Mouse (Mus musculus) MEL (cell line): ENCODE results near the gene Tuba3a. TPM values are rescaled to one million over a fixed set of nuclear protein-coding genes. Genes with fewer than 3 reads are reported as not detected.

Experiments
- DNase-seq: peaks from one replicate; pipeline ENCODE4 v3.0.0; 2011; ENCODE audit warnings: low read depth, low spot score
- H3K27ac ChIP-seq: 2 replicates; pipeline ENCODE4 v1.5.1; 2012; ENCODE audit warnings: low read depth, mild to moderate bottlenecking, control low read depth, low read length, moderate library complexity; ENCODE audit not compliant: control insufficient read depth
- H3K27me3 ChIP-seq, 2 experiments: fragments of 150-350 bp in 1 of 2; sonication (generic) in 1 of 2; 2 replicates each; pipeline ENCODE4 v1.6.1; 2012; ENCODE audit warnings: low read length in 2 of 2, mild to moderate bottlenecking in 2 of 2, improper control_type of control experiment in 1 of 2, moderate library complexity in 1 of 2; ENCODE audit not compliant: insufficient read depth in 2 of 2, control insufficient read depth in 1 of 2
- H3K36me3 ChIP-seq, 2 experiments: 2 replicates each; pipeline ENCODE4 v1.6.1; 2012 to 2014; ENCODE audit warnings: low read length in 2 of 2, improper control_type of control experiment in 1 of 2, inconsistent platforms in 1 of 2, mild to moderate bottlenecking in 1 of 2; ENCODE audit not compliant: insufficient read depth in 2 of 2, control insufficient read depth in 1 of 2
- H3K4me1 ChIP-seq, 2 experiments: fragments of 150-350 bp in 1 of 2; sonication (generic) in 1 of 2; 2 replicates each; pipeline ENCODE4 v1.6.1; 2012; ENCODE audit warnings: low read length in 2 of 2, improper control_type of control experiment in 1 of 2, mild to moderate bottlenecking in 1 of 2; ENCODE audit not compliant: insufficient read depth in 2 of 2, control insufficient read depth in 1 of 2
- H3K4me3 ChIP-seq, 2 experiments: fragments of 150-350 bp in 1 of 2; sonication (generic) in 1 of 2; 2 replicates each; pipeline ENCODE4 v1.5.1; 2012; ENCODE audit warnings: low read depth in 2 of 2, low read length in 2 of 2, mild to moderate bottlenecking in 2 of 2, moderate library complexity in 2 of 2, control low read depth in 1 of 2, improper control_type of control experiment in 1 of 2; ENCODE audit not compliant: control insufficient read depth in 1 of 2, insufficient read depth in 1 of 2
- H3K79me2 ChIP-seq: 2 replicates; pipeline ENCODE4 v1.6.1; 2012; ENCODE audit warnings: mild to moderate bottlenecking, low read length, moderate library complexity; ENCODE audit not compliant: control insufficient read depth, poor library complexity, insufficient read depth
- H3K9ac ChIP-seq: 2 replicates; pipeline ENCODE4 v1.6.1; 2012; ENCODE audit warnings: low read depth, mild to moderate bottlenecking, control low read depth, low read length, moderate library complexity; ENCODE audit not compliant: control insufficient read depth, poor library complexity, severe bottlenecking
- H3K9me3 ChIP-seq: fragments of 150-350 bp; sonication (generic); replicated peaks from 2 replicates; pipeline ENCODE4 v1.6.1; 2012; ENCODE audit warnings: mild to moderate bottlenecking, low read length, improper control_type of control experiment, moderate library complexity; ENCODE audit not compliant: insufficient read depth
- CHD2 ChIP-seq: IDR thresholded peaks from 2 replicates; pipeline ENCODE4 v1.6.1; 2011; ENCODE audit warnings: low read length, improper control_type of control experiment
- E2F4 ChIP-seq: IDR thresholded peaks from 2 replicates; pipeline ENCODE4 v1.6.1; 2011; ENCODE audit warnings: low read depth, low read length, improper control_type of control experiment, borderline replicate concordance
- EP300 ChIP-seq, 2 experiments: IDR thresholded peaks; 2 replicates each; pipeline ENCODE4 v1.6.1; 2011; ENCODE audit warnings: improper control_type of control experiment in 2 of 2, low read length in 2 of 2, low read depth in 1 of 2, mild to moderate bottlenecking in 1 of 2
- ETS1 ChIP-seq: IDR thresholded peaks from 2 replicates; pipeline ENCODE4 v1.6.1; 2012; ENCODE audit warnings: low read depth, mild to moderate bottlenecking, inconsistent platforms, low read length, improper control_type of control experiment, moderate library complexity
- GABPA ChIP-seq: IDR thresholded peaks from 2 replicates; pipeline ENCODE4 v1.6.1; 2012; ENCODE audit warnings: low read depth, mild to moderate bottlenecking, inconsistent platforms, low read length, improper control_type of control experiment, moderate library complexity
- GATA1 ChIP-seq: IDR thresholded peaks from 2 replicates; pipeline ENCODE4 v1.6.1; 2011; ENCODE audit warnings: low read depth, low read length, improper control_type of control experiment
- HCFC1 ChIP-seq: IDR thresholded peaks from 2 replicates; pipeline ENCODE4 v1.6.1; 2012; ENCODE audit warnings: low read depth, mild to moderate bottlenecking, inconsistent platforms, low read length, improper control_type of control experiment, moderate library complexity
- JUND ChIP-seq: IDR thresholded peaks from 2 replicates; pipeline ENCODE4 v1.6.1; 2011; ENCODE audit warnings: low read depth, mild to moderate bottlenecking, improper control_type of control experiment, low read length
- MAFK ChIP-seq: IDR thresholded peaks from 2 replicates; pipeline ENCODE4 v1.6.1; 2011; ENCODE audit warnings: low read depth, mild to moderate bottlenecking, low read length, improper control_type of control experiment, borderline replicate concordance
- MAX ChIP-seq: IDR thresholded peaks from 2 replicates; pipeline ENCODE4 v1.6.1; 2011; ENCODE audit warnings: low read length, improper control_type of control experiment
- MEF2A ChIP-seq: IDR thresholded peaks from 2 replicates; pipeline ENCODE4 v1.6.1; 2014; ENCODE audit warnings: low read depth, mild to moderate bottlenecking, inconsistent platforms, low read length, improper control_type of control experiment; ENCODE audit not compliant: poor library complexity, insufficient replicate concordance, severe bottlenecking; ENCODE audit errors: extremely low read depth
- MXI1 ChIP-seq: IDR thresholded peaks from 2 replicates; pipeline ENCODE4 v1.6.1; 2011; ENCODE audit warnings: mild to moderate bottlenecking, low read depth, low read length, improper control_type of control experiment
- POLR2AphosphoS2 ChIP-seq: IDR thresholded peaks from 2 replicates; pipeline ENCODE4 v1.6.1; 2011; ENCODE audit warnings: low read length, improper control_type of control experiment
- POLR2AphosphoS5 ChIP-seq: IDR thresholded peaks from 2 replicates; pipeline ENCODE4 v1.6.1; 2012; ENCODE audit warnings: low read depth, borderline replicate concordance, mild to moderate bottlenecking, inconsistent platforms, low read length, moderate library complexity, mixed read lengths
- RCOR1 ChIP-seq: IDR thresholded peaks from 2 replicates; pipeline ENCODE4 v1.6.1; 2012; ENCODE audit warnings: low read depth, mild to moderate bottlenecking, inconsistent platforms, low read length, improper control_type of control experiment
- SIN3A ChIP-seq: IDR thresholded peaks from 2 replicates; pipeline ENCODE4 v1.6.1; 2012; ENCODE audit warnings: low read length, improper control_type of control experiment, inconsistent platforms
- SMC3 ChIP-seq: IDR thresholded peaks from 2 replicates; pipeline ENCODE4 v1.6.1; 2011; ENCODE audit warnings: low read depth, low read length, improper control_type of control experiment
- TAL1 ChIP-seq: IDR thresholded peaks from 2 replicates; pipeline ENCODE4 v1.6.1; 2012; ENCODE audit warnings: mild to moderate bottlenecking, inconsistent platforms, low read length, moderate library complexity, mixed read lengths
- TCF12 ChIP-seq: IDR thresholded peaks from 2 replicates; pipeline ENCODE4 v1.6.1; 2014; ENCODE audit warnings: low read depth, mild to moderate bottlenecking, inconsistent platforms, low read length, improper control_type of control experiment, moderate library complexity
- ZC3H11A ChIP-seq: IDR thresholded peaks from 2 replicates; pipeline ENCODE4 v1.6.1; 2012; ENCODE audit warnings: low read depth, mild to moderate bottlenecking, inconsistent platforms, low read length, improper control_type of control experiment
- ZNF384 ChIP-seq: IDR thresholded peaks from 2 replicates; pipeline ENCODE4 v1.6.1; 2012; ENCODE audit warnings: low read depth, mild to moderate bottlenecking, inconsistent platforms, low read length, improper control_type of control experiment
- polyA plus RNA-seq, 2 experiments: library from polyadenylated mRNA; stranded (reverse) in 1 of 2; unstranded in 1 of 2; fragments of >175 nt in 1 of 2; fragments of >200 nt in 1 of 2; gene quantifications; 2 replicates each; pipeline versions ENCODE4 v1.2.1 to v1.2.4; 2012; ENCODE audit warnings: low replicate concordance in 2 of 2, low read depth in 1 of 2; ENCODE audit not compliant: insufficient read length in 2 of 2, insufficient read depth in 1 of 2, missing spikeins in 1 of 2
- total RNA-seq: library from RNA; depleted of rRNA; stranded (reverse); fragments of 300-350 nt; gene quantifications from 2 replicates; pipeline ENCODE4 v1.2.3, GENCODE M21; 2012

The Tuba3a gene
- total and polyA plus RNA-seq, 3 experiments, result 0.06 TPM; not detected in 2

DNA sequence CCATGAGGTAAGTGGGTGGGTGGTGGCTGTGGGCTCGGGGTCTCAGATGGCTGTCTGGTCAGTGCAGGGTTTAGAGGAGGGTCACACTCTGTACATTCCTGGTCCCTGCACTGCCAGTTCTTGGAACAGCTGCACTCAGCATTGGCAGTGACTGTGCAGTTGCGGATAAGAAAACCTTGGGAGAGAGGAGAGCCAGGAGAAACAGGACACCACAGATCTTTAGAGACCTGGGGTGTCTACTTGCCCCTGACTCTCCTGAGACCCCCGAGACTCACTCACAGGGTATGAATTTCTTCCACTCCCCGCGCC, 51.4 kb downstream of the Tuba3a start:
- no peak for TF ChIP-seq MAX
- H3K9ac ChIP-seq, result no peak overlapping the region
- H3K4me3 ChIP-seq, result no peak overlapping the region
- no peaks in the 10 kb centered on the region for H3K9me3 ChIP-seq
- peaks cover 3 to 13% of the 10 kb centered on the region in 2 experiments; a peak in 3 of 4 replicates for H3K4me1 ChIP-seq
- DNase-seq, result no peak
- H3K79me2 ChIP-seq, result peaks cover 4% of the 10 kb centered on the region; the same call in 1 of the 2 replicates
- no peaks in the 10 kb centered on the region for H3K27me3 ChIP-seq
- H3K36me3 ChIP-seq, result peaks cover 0 to 9% of the 10 kb centered on the region in 2 experiments; a peak in 2 of 4 replicates
- no peak overlapping the region for H3K27ac ChIP-seq

DNA sequence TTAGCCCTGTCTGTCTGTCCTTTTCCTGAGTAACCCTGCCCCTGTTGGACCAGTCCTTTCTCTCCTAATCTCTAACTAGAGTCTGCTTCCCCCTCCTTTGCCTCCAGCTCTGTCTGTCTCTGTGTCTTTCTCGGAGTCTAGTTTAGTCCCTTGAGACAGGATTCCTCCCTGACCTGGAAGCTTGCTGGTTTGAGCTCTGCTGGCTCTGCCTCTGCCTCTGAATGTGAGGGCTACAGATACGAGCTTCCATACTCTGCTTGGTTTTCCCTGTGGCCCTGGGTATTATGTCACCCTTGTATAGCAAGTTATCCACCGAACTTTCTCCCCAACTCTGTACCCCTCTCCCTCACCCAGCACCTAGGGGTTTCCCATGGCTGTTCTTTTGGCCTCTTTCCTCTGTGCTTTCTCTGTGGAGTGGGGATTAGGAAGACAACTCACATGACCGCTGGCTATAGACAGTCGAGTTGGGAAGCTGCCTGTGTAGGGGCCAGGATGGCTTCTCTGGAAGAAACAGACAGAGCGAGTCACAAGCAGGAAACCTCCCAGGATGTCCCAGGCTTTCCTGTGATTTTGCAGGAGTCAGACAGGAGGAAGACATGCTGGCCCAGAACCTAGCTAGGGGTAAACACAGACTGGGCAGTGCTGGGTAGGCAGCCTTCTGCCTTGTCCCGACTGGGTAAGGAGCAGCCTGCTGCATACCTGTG, 51.9 kb downstream of the Tuba3a start:
- H3K27ac ChIP-seq, result no peak overlapping the region
- no peak for TF ChIP-seq GABPA
- H3K79me2 ChIP-seq, result peaks cover 4% of the 10 kb centered on the region; the same call in 1 of the 2 replicates
- no peak for DNase-seq
- no peaks in the 10 kb centered on the region for H3K9me3 ChIP-seq
- no peaks in the 10 kb centered on the region for H3K27me3 ChIP-seq
- H3K36me3 ChIP-seq, result peaks cover 0 to 9% of the 10 kb centered on the region in 2 experiments; a peak in 2 of 4 replicates
- H3K4me3 ChIP-seq, result no peak overlapping the region
- peaks cover 3 to 13% of the 10 kb centered on the region in 2 experiments; a peak in 3 of 4 replicates for H3K4me1 ChIP-seq
- no peak overlapping the region for H3K9ac ChIP-seq

DNA sequence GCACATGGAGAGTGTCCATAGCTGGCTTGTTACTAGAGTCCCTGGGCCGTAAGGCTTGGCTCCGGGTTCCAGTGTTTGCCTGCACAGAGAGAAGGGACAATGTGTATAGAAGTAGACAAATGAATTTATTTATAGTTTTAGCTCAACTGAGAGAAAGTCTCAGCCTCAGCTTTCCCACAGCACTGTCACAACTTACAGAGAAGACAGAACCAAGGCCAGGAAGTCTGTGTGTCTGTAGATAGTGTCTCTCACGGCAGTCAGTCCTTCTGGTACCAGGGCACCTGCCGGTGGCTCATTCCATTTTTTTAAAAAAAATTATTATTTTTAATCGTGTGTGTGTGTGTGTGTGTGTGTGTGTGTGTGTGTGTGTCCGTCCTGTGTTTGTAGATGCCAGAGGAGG, 53.3 kb downstream of the Tuba3a start:
- peak overlapping the region; percentile 85 for H3K9ac ChIP-seq

DNA sequence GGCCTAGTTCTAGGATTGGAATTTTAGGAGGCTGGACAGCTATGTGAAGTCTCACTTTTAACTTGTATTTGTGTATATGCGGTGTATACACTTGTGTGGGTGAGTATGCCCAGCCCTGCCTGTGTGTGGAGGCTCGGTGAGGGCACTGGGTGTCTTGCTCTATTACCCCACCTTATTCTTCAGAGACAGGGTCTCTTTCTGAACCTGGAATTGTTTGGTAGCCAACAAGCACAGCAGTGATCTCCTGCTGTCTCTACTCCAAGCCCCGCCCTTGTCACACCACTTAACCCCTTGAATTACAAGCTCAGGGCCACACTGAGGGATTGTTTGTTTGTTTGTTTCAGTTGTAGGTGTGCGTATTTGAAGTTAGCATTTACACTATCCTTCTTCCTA, 53.8 kb downstream of the Tuba3a start:
- H3K27ac ChIP-seq, result peak overlapping the region; percentile 70

More for the DNA sequence above, 53.3 kb downstream of the Tuba3a start:
- DNase-seq, result peak; percentile 58
- H3K27me3 ChIP-seq, result no peaks in the 10 kb centered on the region
- peaks cover 0 to 9% of the 10 kb centered on the region in 2 experiments; a peak in 2 of 4 replicates for H3K36me3 ChIP-seq
- H3K4me1 ChIP-seq, result peaks cover 3 to 17% of the 10 kb centered on the region in 2 experiments; a peak in 3 of 4 replicates
- H3K27ac ChIP-seq, result peak overlapping the region; percentile 30
- no peaks in the 10 kb centered on the region for H3K9me3 ChIP-seq
- peak overlapping the region; percentile 84 to 89; a peak in 3 of 4 replicates for H3K4me3 ChIP-seq
- TF ChIP-seq GATA1, result 0 out of 2 replicates have a peak, but pooled peaks have one; percentile 21
- TF ChIP-seq MXI1, result peak; percentile 45; the same call in 1 of the 2 replicates
- TF ChIP-seq ETS1, result peak; percentile 45; the same call in 1 of the 2 replicates
- TF ChIP-seq TCF12, result peak; percentile 68; the same call in 1 of the 2 replicates
- no peak for TF ChIP-seq MAX
- peak; percentile 14 to 41; a peak in 1 of 4 replicates for TF ChIP-seq EP300 (IDR thresholded peaks at IDR 0.05; ENCODE audit: low read depth in 1 of 2, low read length in 2 of 2)
- no peak for TF ChIP-seq POLR2AphosphoS2
- TF ChIP-seq TAL1, result peak; percentile 65
- H3K79me2 ChIP-seq, result peaks cover 4% of the 10 kb centered on the region; the same call in 1 of the 2 replicates

More for the DNA sequence above, 53.8 kb downstream of the Tuba3a start:
- Histone ChIP-seq H3K9me3 (no peaks in the 10 kb centered on the region), H3K4me3 (peak overlapping the region; percentile 84 to 89), H3K79me2 (peaks cover 4% of the 10 kb centered on the region; the same call in 1 of the 2 replicates), H3K9ac (peak overlapping the region; percentile 85), H3K27me3 (no peaks in the 10 kb centered on the region), H3K36me3 (peaks cover 0 to 9% of the 10 kb centered on the region in 2 experiments; a peak in 2 of 4 replicates), H3K4me1 (peaks cover 3 to 17% of the 10 kb centered on the region in 2 experiments; a peak in 3 of 4 replicates)
- peak; percentile 61 for DNase-seq
- TF ChIP-seq SIN3A (no peak), ZNF384 (no peak), MXI1 (no peak), POLR2AphosphoS2 (no peak), ZC3H11A (no peak), POLR2AphosphoS5 (no peak), E2F4 (no peak), MEF2A (no peak), CHD2 (no peak), RCOR1 (no peak), HCFC1 (no peak), SMC3 (no peak), JUND (no peak), MAFK (no peak)
